Mouse (Mus musculus): ENCODE measurements around the gene Fam92b. TPM values are rescaled to one million over a fixed set of nuclear protein-coding genes. Genes with fewer than 3 reads are reported as not detected.

The Fam92b gene
- polyA plus RNA-seq, 1 experiment from 2014 or later, result 2.7 TPM

- no peak overlapping the region for H3K4me2 ChIP-seq (ENCODE audit: low read depth, low read length)
- no peaks in the 10 kb centered on the region for H3K27me3 ChIP-seq (ENCODE audit: control insufficient read depth, insufficient read depth, low read depth, low read length)
Observed at GRCm38 (mm10) chr8:120150028-120150427, 27.2 kb downstream of the Fam92b start.

GRCm38 (mm10) chr8:120146051-120146450 is 31.2 kb downstream of the Fam92b start:
- Histone ChIP-seq H3K36me3 (ENCODE audit: control insufficient read depth, insufficient read depth, low read length) (no peaks in the 10 kb centered on the region), H3K9ac (ENCODE audit: low read length) (no peak overlapping the region), H3K9me3 (ENCODE audit: control insufficient read depth, low read length) (no peaks in the 10 kb centered on the region), H3K4me1 (replicated peaks; ENCODE audit: control insufficient read depth, insufficient read depth, low read length) (peaks cover 5% of the 10 kb centered on the region; the same call in 1 of the 2 replicates), H3K27ac (ENCODE audit: low read length) (no peak overlapping the region), H3K4me3 (ENCODE audit: low read length) (no peak overlapping the region), H3K4me2 (ENCODE audit: low read depth, low read length) (no peak overlapping the region), H3K27me3 (ENCODE audit: control insufficient read depth, insufficient read depth, low read depth, low read length) (peaks cover 4% of the 10 kb centered on the region; the same call in 1 of the 2 replicates)
- ATAC-seq (ENCODE audit: low read depth), result no peak
- 69% methylated on average over 1 of the region's 1 CpGs for WGBS

More at GRCm38 (mm10) chr8:120150028-120150427, 27.2 kb downstream of the Fam92b start:
- 37% methylated on average over 12 of the region's 12 CpGs for WGBS
- Histone ChIP-seq H3K9me3 (ENCODE audit: control insufficient read depth, low read length) (no peaks in the 10 kb centered on the region), H3K4me1 (replicated peaks; ENCODE audit: control insufficient read depth, insufficient read depth, low read length) (no peaks in the 10 kb centered on the region; the same call in 1 of the 2 replicates), H3K4me3 (ENCODE audit: low read length) (no peak overlapping the region), H3K27ac (ENCODE audit: low read length) (no peak overlapping the region), H3K36me3 (ENCODE audit: control insufficient read depth, insufficient read depth, low read length) (no peaks in the 10 kb centered on the region), H3K9ac (ENCODE audit: low read length) (no peak overlapping the region)
- no peak for ATAC-seq (ENCODE audit: low read depth)

- ATAC-seq (ENCODE audit: low read depth), result peak; percentile 68
- H3K9ac ChIP-seq (ENCODE audit: low read length), result no peak overlapping the region
- WGBS, result 36% methylated on average over 12 of the region's 12 CpGs
- H3K27me3 ChIP-seq (ENCODE audit: control insufficient read depth, insufficient read depth, low read depth, low read length), result peaks cover 4% of the 10 kb centered on the region; the same call in 1 of the 2 replicates
- peak overlapping the region; percentile 77 for H3K27ac ChIP-seq (ENCODE audit: low read length)
- no peak overlapping the region for H3K4me2 ChIP-seq (ENCODE audit: low read depth, low read length)
- peaks cover 12% of the 10 kb centered on the region; the same call in 1 of the 2 replicates for H3K4me1 ChIP-seq (replicated peaks; ENCODE audit: control insufficient read depth, insufficient read depth, low read length)
- H3K36me3 ChIP-seq (ENCODE audit: control insufficient read depth, insufficient read depth, low read length), result no peaks in the 10 kb centered on the region
- no peaks in the 10 kb centered on the region for H3K9me3 ChIP-seq (ENCODE audit: control insufficient read depth, low read length)
- no peak overlapping the region for H3K4me3 ChIP-seq (ENCODE audit: low read length)
Observed at GRCm38 (mm10) chr8:120144652-120145301, 32.5 kb downstream of the Fam92b start.

- Histone ChIP-seq H3K27ac (ENCODE audit: low read length) (peak overlapping the region; percentile 77; the same call in 1 of the 2 replicates), H3K4me3 (ENCODE audit: low read length) (no peak overlapping the region), H3K4me1 (replicated peaks; ENCODE audit: control insufficient read depth, insufficient read depth, low read length) (peaks cover 12% of the 10 kb centered on the region; the same call in 1 of the 2 replicates), H3K4me2 (ENCODE audit: low read depth, low read length) (no peak overlapping the region), H3K9ac (ENCODE audit: low read length) (no peak overlapping the region), H3K36me3 (ENCODE audit: control insufficient read depth, insufficient read depth, low read length) (no peaks in the 10 kb centered on the region), H3K9me3 (ENCODE audit: control insufficient read depth, low read length) (no peaks in the 10 kb centered on the region), H3K27me3 (ENCODE audit: control insufficient read depth, insufficient read depth, low read depth, low read length) (peaks cover 6% of the 10 kb centered on the region; the same call in 1 of the 2 replicates)
- no peak for ATAC-seq (ENCODE audit: low read depth)
- WGBS, result 54% methylated on average over 15 of the region's 15 CpGs
Observed at GRCm38 (mm10) chr8:120143911-120144651, 33.2 kb downstream of the Fam92b start.

GRCm38 (mm10) chr8:120140769-120141168 is 36.5 kb downstream of the Fam92b start:
- peaks cover 20% of the 10 kb centered on the region for H3K27me3 ChIP-seq (ENCODE audit: control insufficient read depth, insufficient read depth, low read depth, low read length)
- no peak overlapping the region for H3K4me2 ChIP-seq (ENCODE audit: low read depth, low read length)
- no peak overlapping the region for H3K9ac ChIP-seq (ENCODE audit: low read length)
- H3K4me1 ChIP-seq (replicated peaks; ENCODE audit: control insufficient read depth, insufficient read depth, low read length), result peaks cover 12% of the 10 kb centered on the region; the same call in 1 of the 2 replicates
- no peak overlapping the region for H3K27ac ChIP-seq (ENCODE audit: low read length)
- WGBS, result 39% methylated on average over 3 of the region's 3 CpGs
- H3K4me3 ChIP-seq (ENCODE audit: low read length), result no peak overlapping the region
- H3K9me3 ChIP-seq (ENCODE audit: control insufficient read depth, low read length), result no peaks in the 10 kb centered on the region
- H3K36me3 ChIP-seq (ENCODE audit: control insufficient read depth, insufficient read depth, low read length), result no peaks in the 10 kb centered on the region
- peak; percentile 77 for ATAC-seq (ENCODE audit: low read depth)

GRCm38 (mm10) chr8:120138958-120139357 is 38.3 kb downstream of the Fam92b start:
- no peak overlapping the region for H3K9ac ChIP-seq (ENCODE audit: low read length)
- H3K27ac ChIP-seq (ENCODE audit: low read length), result no peak overlapping the region
- no peak overlapping the region for H3K4me2 ChIP-seq (ENCODE audit: low read depth, low read length)
- 82% methylated on average over 2 of the region's 2 CpGs for WGBS
- H3K9me3 ChIP-seq (ENCODE audit: control insufficient read depth, low read length), result no peaks in the 10 kb centered on the region
- no peak for ATAC-seq (ENCODE audit: low read depth)
- peaks cover 12% of the 10 kb centered on the region; the same call in 1 of the 2 replicates for H3K4me1 ChIP-seq (replicated peaks; ENCODE audit: control insufficient read depth, insufficient read depth, low read length)
- H3K4me3 ChIP-seq (ENCODE audit: low read length), result no peak overlapping the region
- H3K36me3 ChIP-seq (ENCODE audit: control insufficient read depth, insufficient read depth, low read length), result no peaks in the 10 kb centered on the region
- peaks cover 20% of the 10 kb centered on the region for H3K27me3 ChIP-seq (ENCODE audit: control insufficient read depth, insufficient read depth, low read depth, low read length)

GRCm38 (mm10) chr8:120136618-120137017 is 40.6 kb downstream of the Fam92b start:
- no peak overlapping the region for H3K9ac ChIP-seq (ENCODE audit: low read length)
- no peaks in the 10 kb centered on the region for H3K36me3 ChIP-seq (ENCODE audit: control insufficient read depth, insufficient read depth, low read length)
- H3K4me1 ChIP-seq (replicated peaks; ENCODE audit: control insufficient read depth, insufficient read depth, low read length), result peaks cover 12% of the 10 kb centered on the region; the same call in 1 of the 2 replicates
- WGBS, result 54% methylated on average over 7 of the region's 7 CpGs
- no peak for ATAC-seq (ENCODE audit: low read depth)
- H3K4me2 ChIP-seq (ENCODE audit: low read depth, low read length), result no peak overlapping the region
- no peaks in the 10 kb centered on the region for H3K9me3 ChIP-seq (ENCODE audit: control insufficient read depth, low read length)
- H3K27me3 ChIP-seq (ENCODE audit: control insufficient read depth, insufficient read depth, low read depth, low read length), result peaks cover 16% of the 10 kb centered on the region
- no peak overlapping the region for H3K4me3 ChIP-seq (ENCODE audit: low read length)
- H3K27ac ChIP-seq (ENCODE audit: low read length), result no peak overlapping the region

- H3K27me3 ChIP-seq (ENCODE audit: control insufficient read depth, insufficient read depth, low read depth, low read length), result peaks cover 16% of the 10 kb centered on the region
- H3K4me3 ChIP-seq (ENCODE audit: low read length), result no peak overlapping the region
- H3K27ac ChIP-seq (ENCODE audit: low read length), result no peak overlapping the region
- H3K4me1 ChIP-seq (replicated peaks; ENCODE audit: control insufficient read depth, insufficient read depth, low read length), result peaks cover 6% of the 10 kb centered on the region; the same call in 1 of the 2 replicates
- H3K9me3 ChIP-seq (ENCODE audit: control insufficient read depth, low read length), result no peaks in the 10 kb centered on the region
- H3K4me2 ChIP-seq (ENCODE audit: low read depth, low read length), result no peak overlapping the region
- no peak for ATAC-seq (ENCODE audit: low read depth)
- WGBS, result 82% methylated on average over 7 of the region's 7 CpGs
- H3K9ac ChIP-seq (ENCODE audit: low read length), result no peak overlapping the region
- no peaks in the 10 kb centered on the region for H3K36me3 ChIP-seq (ENCODE audit: control insufficient read depth, insufficient read depth, low read length)
Observed at GRCm38 (mm10) chr8:120135687-120136086, 41.6 kb downstream of the Fam92b start.

- H3K27me3 ChIP-seq (ENCODE audit: control insufficient read depth, insufficient read depth, low read depth, low read length), result peaks cover 6% of the 10 kb centered on the region
- no peak overlapping the region for H3K4me3 ChIP-seq (ENCODE audit: low read length)
- peaks cover 3% of the 10 kb centered on the region; the same call in 1 of the 2 replicates for H3K4me1 ChIP-seq (replicated peaks; ENCODE audit: control insufficient read depth, insufficient read depth, low read length)
- 72% methylated on average over 7 of the region's 7 CpGs for WGBS
- H3K9me3 ChIP-seq (ENCODE audit: control insufficient read depth, low read length), result no peaks in the 10 kb centered on the region
- no peak for ATAC-seq (ENCODE audit: low read depth)
- no peak overlapping the region for H3K9ac ChIP-seq (ENCODE audit: low read length)
- H3K36me3 ChIP-seq (ENCODE audit: control insufficient read depth, insufficient read depth, low read length), result no peaks in the 10 kb centered on the region
- no peak overlapping the region for H3K4me2 ChIP-seq (ENCODE audit: low read depth, low read length)
- H3K27ac ChIP-seq (ENCODE audit: low read length), result no peak overlapping the region
Observed at GRCm38 (mm10) chr8:120133169-120133568, 44.1 kb downstream of the Fam92b start.
